Mouse (Mus musculus): ENCODE results near the gene Rab11a.
"Not testable (repeated sequence)": the region's sequence is repeated elsewhere in the genome, so short reads cannot be mapped to it uniquely, and the experiment has no call there.

Rab11a gene

DNA sequence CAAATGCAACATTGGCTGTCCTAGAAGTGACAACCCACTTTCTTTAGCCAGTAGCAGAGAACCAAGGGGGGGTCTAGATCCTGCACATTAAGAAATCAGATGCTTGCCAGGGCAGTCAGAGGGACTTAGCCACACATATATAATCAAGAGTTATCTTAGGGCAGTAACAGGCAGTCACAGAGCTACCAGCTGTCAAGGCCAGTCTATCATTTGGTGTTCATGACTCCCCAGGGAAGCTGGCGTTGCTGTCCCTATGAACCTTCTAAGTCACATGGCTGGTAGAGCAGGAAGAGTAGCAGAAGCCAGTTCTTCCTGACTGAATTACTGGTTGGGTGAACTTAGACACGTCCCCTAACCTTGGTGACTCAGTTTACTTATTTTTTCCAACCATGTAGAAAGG lies 44.5 kb downstream of the Rab11a start:
- no peak for DNase-seq (ENCODE audit: low spot score)

GRCm38 (mm10) chr9:64691176-64691575 lies 46.4 kb downstream of the Rab11a start:
- DNase-seq (ENCODE audit: low spot score) = peak; percentile 10

DNA sequence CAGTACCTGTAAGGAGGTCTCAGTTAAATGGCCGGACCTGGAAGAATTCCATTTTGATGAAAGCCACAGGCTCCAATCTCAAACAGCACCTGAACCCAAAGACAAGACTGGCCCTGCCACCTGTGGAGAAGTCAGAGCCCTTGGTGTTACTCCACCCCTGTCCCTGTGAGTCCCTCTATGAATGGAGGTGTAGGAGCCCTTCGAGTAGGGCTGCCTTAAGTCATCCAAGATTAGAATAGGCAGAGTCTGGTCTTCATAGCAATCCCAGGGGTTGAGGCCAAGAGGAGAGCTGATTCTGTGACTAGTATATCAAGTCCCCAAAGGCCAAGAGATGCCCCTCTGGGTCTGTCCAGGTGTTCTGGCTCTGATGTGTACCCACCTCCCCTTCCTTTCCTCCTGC lies 46.8 kb downstream of the Rab11a start:
- no peak for DNase-seq (ENCODE audit: low spot score)

- DNase-seq (ENCODE audit: low spot score) = peak; percentile 14
Measured at GRCm38 (mm10) chr9:64688015-64688394, 49.6 kb downstream of the Rab11a start.

- no peak for DNase-seq (ENCODE audit: low spot score)
Measured at GRCm38 (mm10) chr9:64687122-64688014, 50.2 kb downstream of the Rab11a start.

GRCm38 (mm10) chr9:64671341-64672319 lies 65.9 kb downstream of the Rab11a start:
- not testable (repeated sequence) for DNase-seq (ENCODE audit: low spot score)

- DNase-seq (ENCODE audit: low spot score) = no peak
Measured at GRCm38 (mm10) chr9:64668001-64668400, 69.6 kb downstream of the Rab11a start.

GRCm38 (mm10) chr9:64667513-64667912 lies 70.0 kb downstream of the Rab11a start:
- DNase-seq (ENCODE audit: low spot score) = no peak

DNA sequence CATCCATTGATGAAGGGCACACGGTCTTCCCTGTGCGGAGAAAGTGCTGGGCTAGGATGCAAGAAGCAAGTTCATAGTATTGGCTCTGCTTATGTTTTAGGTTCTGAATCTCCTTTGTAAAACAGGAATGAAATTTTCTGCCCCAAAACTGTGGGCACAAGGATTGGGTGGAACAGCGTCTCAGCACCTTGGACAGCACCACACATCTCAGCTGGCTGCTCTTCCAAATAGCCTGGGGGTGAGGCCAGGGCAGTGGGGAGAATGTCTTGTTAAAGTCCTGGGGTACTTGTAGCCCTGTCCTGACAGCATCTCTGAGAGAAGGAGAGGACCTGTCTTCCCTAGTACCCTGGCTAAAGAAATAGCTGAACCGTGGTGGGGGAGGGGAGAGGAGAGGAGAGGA lies 71.0 kb downstream of the Rab11a start:
- DNase-seq (ENCODE audit: low spot score) = no peak

All from lung, postnatal 25 days (tissue).